Mouse (Mus musculus) lung, embryonic 16.5 days (tissue): ENCODE measurements around the gene Sorcs1. TPM values are rescaled to one million over a fixed set of nuclear protein-coding genes. Genes with fewer than 3 reads are reported as not detected.

Experiments
- ATAC-seq: fragments of 200-750 bp; cut with Nextera tagmentation; 2 replicates; pipeline ENCODE4 v1.8.0; 2017; ENCODE audit warnings: low read depth, mild to moderate bottlenecking, moderate library complexity
- H3K27ac ChIP-seq: fragments of 300-500 bp; sonication (generic); 2 replicates; pipeline ENCODE4 v1.5.1; 2014; ENCODE audit warnings: mild to moderate bottlenecking, control low read depth, low read length
- H3K27me3 ChIP-seq: fragments of 300-500 bp; sonication (generic); 2 replicates; pipeline ENCODE4 v1.6.1; 2014; ENCODE audit warnings: low read depth, low read length, mixed read lengths; ENCODE audit not compliant: control insufficient read depth, insufficient read depth
- H3K36me3 ChIP-seq: fragments of 300-500 bp; sonication (generic); 2 replicates; pipeline ENCODE4 v1.6.1; 2014; ENCODE audit warnings: low read length; ENCODE audit not compliant: control insufficient read depth, insufficient read depth
- H3K4me1 ChIP-seq: fragments of 300-500 bp; sonication (generic); replicated peaks from 2 replicates; pipeline ENCODE4 v1.6.1; 2014; ENCODE audit warnings: low read length, mixed read lengths; ENCODE audit not compliant: control insufficient read depth, insufficient read depth
- H3K4me2 ChIP-seq: fragments of 300-500 bp; sonication (generic); 2 replicates; pipeline ENCODE4 v1.6.1; 2014; ENCODE audit warnings: low read depth, low read length, control low read depth
- H3K4me3 ChIP-seq: fragments of 300-500 bp; sonication (generic); 2 replicates; pipeline ENCODE4 v1.5.1; 2014; ENCODE audit warnings: mild to moderate bottlenecking, low read length, control low read depth
- H3K9ac ChIP-seq: fragments of 300-500 bp; sonication (generic); 2 replicates; pipeline ENCODE4 v1.6.1; 2014; ENCODE audit warnings: low read length, control low read depth
- H3K9me3 ChIP-seq: fragments of 300-500 bp; sonication (generic); 2 replicates; pipeline ENCODE4 v1.6.1; 2016; ENCODE audit warnings: low read length; ENCODE audit not compliant: control insufficient read depth
- WGBS: fragments of 180-500 bp; shearing (Covaris S2); extraction: QIAGEN DNeasy Blood & Tissue Kit; methylation state at CpG from one replicate; pipeline ENCODE4 v1.1.7; 2014; 5-methylcytosine and 5-hydroxymethylcytosine counted together
- polyA plus RNA-seq: library from polyadenylated mRNA; unstranded; fragments of >200 nt; fragmentation: Nextera tagmentation; extraction: Ambion mirVana; gene quantifications from 2 replicates; pipeline ENCODE4 v1.2.1, GENCODE M21; 2015

The Sorcs1 gene
- polyA plus RNA-seq, 1 experiment from 2014 or later: 0.67 TPM

DNA sequence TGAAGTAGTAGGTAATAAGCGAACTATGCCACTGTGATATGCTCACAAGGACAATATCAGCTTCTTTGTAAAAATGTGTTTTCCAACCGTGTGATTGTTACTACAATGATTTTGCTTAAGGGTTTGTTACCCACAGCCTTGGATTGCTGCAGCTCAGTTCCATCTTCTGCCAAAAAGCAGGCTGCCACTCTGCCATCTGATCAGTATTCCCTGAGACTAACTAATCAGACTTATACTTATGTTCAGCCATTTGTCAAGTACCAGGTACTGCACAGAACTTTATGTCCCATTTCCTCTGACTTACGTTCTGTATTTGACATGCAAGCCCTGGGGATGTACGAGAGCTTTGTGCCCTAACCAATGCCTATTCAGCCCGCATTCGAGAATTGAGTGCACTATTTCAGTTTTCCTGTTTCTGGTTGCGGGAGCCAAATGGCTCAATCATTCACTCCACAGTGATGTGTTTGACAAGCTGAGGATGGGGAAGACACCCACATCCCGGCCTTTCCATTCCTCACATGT, 164.1 kb downstream of the Sorcs1 start:
- Histone ChIP-seq H3K4me2 (no peak overlapping the region), H3K4me1 (no peaks in the 10 kb centered on the region), H3K36me3 (no peaks in the 10 kb centered on the region), H3K9ac (no peak overlapping the region), H3K9me3 (no peaks in the 10 kb centered on the region), H3K27me3 (no peaks in the 10 kb centered on the region), H3K27ac (no peak overlapping the region), H3K4me3 (no peak overlapping the region)
- no peak for ATAC-seq
- WGBS: 60% methylated on average over 8 of the region's 8 CpGs

DNA sequence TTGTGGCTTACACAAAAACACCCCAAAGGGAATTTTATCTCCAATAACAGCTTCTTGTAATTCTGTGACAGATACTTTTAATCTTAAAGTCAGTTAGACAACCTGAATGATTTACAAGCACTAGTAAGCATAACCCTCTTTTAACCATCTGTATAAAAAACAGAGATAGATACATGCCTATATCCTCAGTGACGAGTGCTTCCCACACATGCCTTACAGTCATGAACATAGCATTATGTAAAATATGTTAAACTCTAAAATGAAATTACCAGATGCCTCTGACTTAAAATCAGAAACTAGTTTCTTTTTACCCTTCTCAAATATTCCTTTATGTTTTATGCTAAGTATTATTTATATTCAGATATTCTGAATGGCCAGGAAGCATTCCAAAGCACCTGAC, 175.6 kb downstream of the Sorcs1 start:
- no peaks in the 10 kb centered on the region for H3K36me3 ChIP-seq
- no peak overlapping the region for H3K4me2 ChIP-seq
- 90% methylated on average over 1 of the region's 1 CpGs for WGBS
- ATAC-seq: no peak
- no peaks in the 10 kb centered on the region for H3K4me1 ChIP-seq
- no peaks in the 10 kb centered on the region for H3K9me3 ChIP-seq
- H3K9ac ChIP-seq: no peak overlapping the region
- H3K27ac ChIP-seq: no peak overlapping the region
- H3K27me3 ChIP-seq: no peaks in the 10 kb centered on the region
- no peak overlapping the region for H3K4me3 ChIP-seq

DNA sequence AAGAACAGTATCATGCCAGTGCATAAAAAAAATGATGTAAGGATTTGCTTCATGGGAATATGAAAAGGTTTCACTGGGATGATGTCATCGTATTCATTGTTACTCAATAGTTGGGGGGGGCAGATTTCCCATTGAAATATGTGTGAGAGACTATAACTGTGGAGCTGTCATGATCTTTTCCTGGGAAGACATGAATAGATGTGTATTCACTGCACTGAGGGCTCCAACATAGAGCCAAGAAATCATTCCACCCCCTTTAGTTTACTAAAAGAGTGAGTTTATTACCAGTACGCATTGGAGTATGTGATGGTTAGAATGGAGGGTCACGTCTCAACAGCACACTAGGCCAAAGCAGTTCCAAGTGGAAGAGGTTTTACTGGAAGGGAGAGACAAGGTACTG, 187.3 kb downstream of the Sorcs1 start:
- 95% methylated on average over 3 of the region's 3 CpGs for WGBS
- Histone ChIP-seq H3K4me1 (0 out of 2 replicates have a peak, but pooled peaks cover 2% of the 10 kb centered on the region), H3K9me3 (no peaks in the 10 kb centered on the region), H3K27ac (no peak overlapping the region), H3K36me3 (no peaks in the 10 kb centered on the region), H3K4me2 (no peak overlapping the region), H3K9ac (no peak overlapping the region), H3K27me3 (no peaks in the 10 kb centered on the region), H3K4me3 (no peak overlapping the region)
- no peak for ATAC-seq

DNA sequence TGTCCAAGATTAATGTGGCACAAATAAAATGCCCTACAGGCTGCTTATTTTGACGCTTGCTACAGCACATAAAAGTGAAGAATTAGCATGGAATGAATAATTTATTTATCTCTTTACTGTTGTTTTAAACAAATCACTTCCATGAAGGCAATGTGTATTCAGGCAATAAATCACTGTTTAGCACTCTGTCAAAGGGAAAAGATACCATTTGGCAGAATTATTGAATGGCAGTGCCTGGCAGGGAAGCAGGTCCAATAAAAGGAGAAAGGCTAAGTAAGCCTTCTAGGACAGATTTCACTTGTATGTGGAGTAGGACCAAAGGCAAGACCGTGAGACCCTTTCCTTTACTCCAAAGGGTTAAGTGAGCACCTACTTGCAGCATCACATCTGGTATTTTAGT, 187.7 kb downstream of the Sorcs1 start:
- Histone ChIP-seq H3K4me3 (no peak overlapping the region), H3K4me2 (no peak overlapping the region), H3K27ac (no peak overlapping the region), H3K9ac (no peak overlapping the region), H3K9me3 (no peaks in the 10 kb centered on the region), H3K27me3 (no peaks in the 10 kb centered on the region), H3K36me3 (no peaks in the 10 kb centered on the region), H3K4me1 (0 out of 2 replicates have a peak, but pooled peaks cover 2% of the 10 kb centered on the region)
- no peak for ATAC-seq
- 65% methylated on average over 2 of the region's 2 CpGs for WGBS

DNA sequence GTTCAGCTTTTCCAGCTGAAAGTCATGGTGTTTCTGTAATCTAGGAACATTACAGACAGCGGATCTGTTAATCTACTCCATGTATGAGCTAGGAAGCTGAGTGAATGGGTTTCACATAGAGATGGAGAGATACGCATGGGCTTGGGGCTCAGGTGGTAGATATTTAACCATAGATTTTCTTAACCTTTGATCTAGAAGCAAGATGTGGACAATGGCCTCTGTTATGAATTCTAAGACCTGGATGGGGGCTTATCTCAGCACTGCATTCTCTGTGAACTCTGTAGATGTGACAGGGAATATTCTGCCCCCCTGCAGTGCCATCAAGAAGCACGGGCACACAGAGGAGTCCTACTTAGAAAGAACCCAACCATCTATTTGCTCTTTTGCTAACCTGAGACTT, 188.7 kb downstream of the Sorcs1 start:
- H3K4me2 ChIP-seq: no peak overlapping the region
- H3K27me3 ChIP-seq: no peaks in the 10 kb centered on the region
- H3K4me3 ChIP-seq: no peak overlapping the region
- H3K27ac ChIP-seq: no peak overlapping the region
- H3K9ac ChIP-seq: no peak overlapping the region
- WGBS: 68% methylated on average over 3 of the region's 3 CpGs
- H3K36me3 ChIP-seq: no peaks in the 10 kb centered on the region
- ATAC-seq: no peak
- 0 out of 2 replicates have a peak, but pooled peaks cover 2% of the 10 kb centered on the region for H3K4me1 ChIP-seq
- no peaks in the 10 kb centered on the region for H3K9me3 ChIP-seq

DNA sequence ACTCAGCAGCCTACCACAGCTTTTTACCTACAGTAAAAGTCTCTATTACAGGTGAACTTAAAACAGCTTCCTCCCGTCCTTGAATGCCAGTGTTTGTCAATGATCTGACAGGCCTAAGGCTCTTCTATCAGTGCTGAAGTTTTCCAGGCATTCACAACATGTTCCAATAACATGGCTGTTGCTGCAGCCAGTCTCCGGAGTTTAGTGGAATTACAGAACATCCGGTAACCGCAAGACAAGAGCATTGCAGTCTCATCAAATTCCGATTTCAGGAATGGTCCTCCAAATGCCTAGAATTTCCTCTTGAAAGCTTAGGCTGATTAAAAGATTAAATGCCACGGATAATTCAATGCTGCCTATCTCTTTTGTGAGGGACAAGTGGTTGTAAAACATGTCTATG, 190.0 kb downstream of the Sorcs1 start:
- H3K9me3 ChIP-seq: no peaks in the 10 kb centered on the region
- H3K27ac ChIP-seq: no peak overlapping the region
- ATAC-seq: no peak
- no peaks in the 10 kb centered on the region for H3K36me3 ChIP-seq
- H3K27me3 ChIP-seq: no peaks in the 10 kb centered on the region
- WGBS: 56% methylated on average over 6 of the region's 6 CpGs
- H3K4me3 ChIP-seq: no peak overlapping the region
- 0 out of 2 replicates have a peak, but pooled peaks cover 2% of the 10 kb centered on the region for H3K4me1 ChIP-seq
- no peak overlapping the region for H3K9ac ChIP-seq
- H3K4me2 ChIP-seq: no peak overlapping the region

DNA sequence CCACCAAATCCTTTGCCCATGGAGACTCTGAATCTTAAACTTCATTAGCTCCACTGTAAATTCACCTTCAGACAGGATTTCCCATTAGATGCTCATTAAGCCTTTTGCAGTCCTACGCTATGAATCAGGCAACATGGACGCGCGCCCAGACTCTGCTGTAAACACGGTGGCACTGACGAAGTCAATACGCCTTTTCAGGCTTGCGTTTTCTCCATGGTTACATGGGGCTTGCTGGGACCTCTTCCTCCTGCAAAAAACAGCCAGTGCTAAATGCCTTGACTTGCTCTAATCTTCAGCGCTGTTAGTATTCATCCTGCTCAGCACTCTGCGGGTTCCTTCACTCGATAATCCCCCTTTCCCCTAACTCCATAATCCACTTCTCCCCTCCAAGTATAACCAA, 190.7 kb downstream of the Sorcs1 start:
- no peaks in the 10 kb centered on the region for H3K27me3 ChIP-seq
- no peaks in the 10 kb centered on the region for H3K36me3 ChIP-seq
- WGBS: 23% methylated on average over 11 of the region's 11 CpGs
- no peak overlapping the region for H3K4me2 ChIP-seq
- no peak overlapping the region for H3K4me3 ChIP-seq
- H3K27ac ChIP-seq: no peak overlapping the region
- no peak overlapping the region for H3K9ac ChIP-seq
- 0 out of 2 replicates have a peak, but pooled peaks cover 2% of the 10 kb centered on the region for H3K4me1 ChIP-seq
- ATAC-seq: peak; percentile 74
- H3K9me3 ChIP-seq: no peaks in the 10 kb centered on the region

DNA sequence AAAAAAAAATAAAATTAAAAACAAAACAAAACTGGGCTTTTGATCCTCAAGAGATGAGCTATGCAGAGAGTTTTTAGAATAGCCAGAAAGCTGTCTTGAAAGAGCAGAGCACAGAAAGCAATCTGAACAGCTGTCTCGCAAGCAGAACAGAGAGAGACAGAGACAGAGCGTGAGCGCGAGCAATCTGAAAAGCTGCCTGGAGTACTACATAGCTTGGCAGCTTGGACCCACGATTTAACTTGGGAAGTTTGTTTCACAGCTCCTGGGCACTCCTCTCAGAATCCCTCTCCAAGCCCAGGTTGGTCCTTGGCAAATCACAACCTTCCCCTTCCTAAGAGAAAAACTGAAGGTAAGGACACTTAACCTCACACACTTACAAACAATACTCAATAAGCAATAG, 192.1 kb downstream of the Sorcs1 start:
- 85% methylated on average over 5 of the region's 5 CpGs for WGBS
- ATAC-seq: no peak
- 0 out of 2 replicates have a peak, but pooled peaks cover 2% of the 10 kb centered on the region for H3K4me1 ChIP-seq
- H3K9ac ChIP-seq: no peak overlapping the region
- no peak overlapping the region for H3K4me3 ChIP-seq
- H3K9me3 ChIP-seq: no peaks in the 10 kb centered on the region
- no peak overlapping the region for H3K27ac ChIP-seq
- H3K27me3 ChIP-seq: no peaks in the 10 kb centered on the region
- H3K36me3 ChIP-seq: no peaks in the 10 kb centered on the region
- H3K4me2 ChIP-seq: no peak overlapping the region

DNA sequence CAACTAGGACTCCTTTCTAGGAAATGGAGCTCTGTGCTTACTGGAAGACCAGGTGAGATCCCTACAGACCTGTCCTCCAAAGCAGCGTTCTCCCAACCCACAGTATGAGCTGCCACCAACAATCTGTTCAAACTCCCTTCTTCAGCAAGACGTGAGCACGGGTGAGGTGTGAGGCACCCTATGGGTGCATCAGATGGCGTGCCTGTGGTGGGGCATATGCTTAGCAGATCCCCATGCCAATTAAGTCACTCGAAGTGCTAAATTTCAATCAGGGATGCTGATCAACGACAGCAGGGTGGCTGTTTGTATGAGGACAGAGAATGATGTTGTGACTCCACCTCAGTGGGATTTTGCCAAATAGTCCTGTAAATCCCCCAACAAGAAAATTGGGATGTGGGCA, 201.7 kb downstream of the Sorcs1 start:
- no peak for ATAC-seq
- Histone ChIP-seq H3K4me2 (no peak overlapping the region), H3K9ac (no peak overlapping the region), H3K9me3 (no peaks in the 10 kb centered on the region), H3K4me1 (no peaks in the 10 kb centered on the region), H3K36me3 (no peaks in the 10 kb centered on the region), H3K4me3 (no peak overlapping the region), H3K27ac (no peak overlapping the region), H3K27me3 (no peaks in the 10 kb centered on the region)
- 49% methylated on average over 6 of the region's 6 CpGs for WGBS

DNA sequence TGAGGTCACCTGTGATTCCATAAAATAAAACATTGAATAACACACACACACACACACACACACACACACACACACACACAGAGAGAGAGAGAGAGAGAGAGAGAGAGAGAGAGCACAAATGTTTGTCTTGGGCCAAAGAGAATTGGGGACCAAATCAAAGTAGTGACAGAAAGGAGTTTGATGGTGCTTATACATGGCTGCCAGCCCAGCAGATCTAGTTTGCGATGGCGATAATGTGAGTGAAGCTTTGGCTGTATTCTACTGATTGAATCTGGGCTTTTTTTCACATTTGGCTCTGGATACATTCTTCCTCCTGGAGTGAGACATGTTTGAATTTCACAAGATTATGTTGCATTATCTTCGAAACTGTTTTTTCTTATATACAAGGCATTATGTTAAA, 209.9 kb downstream of the Sorcs1 start:
- no peak for ATAC-seq
- Histone ChIP-seq H3K9ac (no peak overlapping the region), H3K4me2 (no peak overlapping the region), H3K9me3 (no peaks in the 10 kb centered on the region), H3K36me3 (no peaks in the 10 kb centered on the region), H3K27ac (no peak overlapping the region), H3K4me1 (no peaks in the 10 kb centered on the region), H3K4me3 (no peak overlapping the region), H3K27me3 (no peaks in the 10 kb centered on the region)
- WGBS: 78% methylated on average over 3 of the region's 3 CpGs
